Mouse (Mus musculus) intestine, postnatal 0 days (tissue): Measurements from ENCODE around the gene Kat14. TPM values are rescaled to one million over a fixed set of nuclear protein-coding genes. Genes with fewer than 3 reads are reported as not detected.
A peak's percentile ranks its signal among the peaks of the same experiment; 100 is the strongest.

Experiments
- ATAC-seq: fragments of 200-750 bp; cut with Nextera tagmentation; 2 replicates; pipeline ENCODE4 v1.8.0; 2017; ENCODE audit warnings: mild to moderate bottlenecking, moderate TSS enrichment, moderate library complexity
- H3K27ac ChIP-seq: fragments of 300-500 bp; sonication (generic); 2 replicates; pipeline ENCODE4 v1.5.1; 2014; ENCODE audit warnings: mild to moderate bottlenecking, low read depth, low read length, moderate library complexity
- H3K27me3 ChIP-seq: fragments of 300-500 bp; sonication (generic); replicated peaks from 2 replicates; pipeline ENCODE4 v1.6.1; 2014; ENCODE audit warnings: low read length, mixed read lengths; ENCODE audit not compliant: control insufficient read depth, insufficient read depth
- H3K36me3 ChIP-seq: fragments of 300-500 bp; sonication (generic); 2 replicates; pipeline ENCODE4 v1.6.1; 2014; ENCODE audit warnings: mild to moderate bottlenecking, moderate library complexity; ENCODE audit not compliant: control insufficient read depth, insufficient read depth
- H3K4me1 ChIP-seq: fragments of 300-500 bp; sonication (generic); replicated peaks from 2 replicates; pipeline ENCODE4 v1.6.1; 2014; ENCODE audit warnings: antibody characterized with exemption, low read length, mixed read lengths; ENCODE audit not compliant: control insufficient read depth, insufficient read depth
- H3K4me2 ChIP-seq: fragments of 300-500 bp; sonication (generic); replicated peaks from 2 replicates; pipeline ENCODE4 v1.6.1; 2014; ENCODE audit warnings: low read depth, mild to moderate bottlenecking, moderate library complexity
- H3K4me3 ChIP-seq: fragments of 300-500 bp; sonication (generic); 2 replicates; pipeline ENCODE4 v1.5.1; 2014; ENCODE audit warnings: low read depth, low read length
- H3K9ac ChIP-seq: fragments of 300-500 bp; sonication (generic); 2 replicates; pipeline ENCODE4 v1.6.1; 2014; ENCODE audit warnings: mild to moderate bottlenecking, low read depth, low read length
- H3K9me3 ChIP-seq: fragments of 300-500 bp; sonication (generic); 2 replicates; pipeline ENCODE4 v1.6.1; 2016; ENCODE audit warnings: mixed run types; ENCODE audit not compliant: control insufficient read depth
- CTCF ChIP-seq: sonication (generic); IDR thresholded peaks from 2 replicates; pipeline ENCODE4 v1.5.1; 2016; ENCODE audit warnings: low read depth, mild to moderate bottlenecking, control low read depth, antibody characterized with exemption, moderate library complexity
- WGBS: fragments of 180-500 bp; shearing (Covaris S2); extraction: QIAGEN DNeasy Blood & Tissue Kit; methylation state at CpG from one replicate; pipeline ENCODE4 v1.1.7; 2014; 5-methylcytosine and 5-hydroxymethylcytosine counted together
- polyA plus RNA-seq: library from polyadenylated mRNA; unstranded; fragments of >200 nt; fragmentation: Nextera tagmentation; extraction: Ambion mirVana; gene quantifications from 2 replicates; pipeline ENCODE4 v1.2.1, GENCODE M21; 2015

Kat14 gene
- polyA plus RNA-seq, 1 experiment from 2014 or later: 34.9 TPM

DNA sequence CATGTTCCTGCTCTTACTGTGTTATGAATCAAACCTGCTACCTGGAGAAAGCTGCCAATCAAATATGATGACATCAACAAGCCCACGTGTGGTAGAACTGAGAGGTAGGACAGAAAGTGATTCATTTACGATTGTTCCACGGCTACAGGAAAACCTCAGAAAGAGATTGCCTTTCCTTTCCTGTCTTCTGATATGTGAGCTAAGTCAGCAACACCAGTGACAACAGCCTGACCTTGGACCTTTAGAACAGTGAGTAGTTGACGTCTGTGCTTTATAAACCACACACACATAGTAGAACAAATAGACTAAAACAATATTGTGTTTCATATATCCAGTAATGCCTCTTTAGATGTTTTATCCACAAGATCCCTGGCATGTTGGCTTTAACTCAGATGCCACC lies 25.6 kb upstream of the Kat14 start:
- WGBS: 25% methylated on average over 4 of the region's 4 CpGs
- H3K4me1 ChIP-seq: no peaks in the 10 kb centered on the region
- peak; percentile 89 for ATAC-seq
- H3K36me3 ChIP-seq: no peaks in the 10 kb centered on the region
- no peak overlapping the region for H3K4me3 ChIP-seq
- no peak for TF ChIP-seq CTCF
- no peaks in the 10 kb centered on the region for H3K27me3 ChIP-seq
- no peak overlapping the region for H3K9ac ChIP-seq
- no peak overlapping the region for H3K4me2 ChIP-seq
- no peaks in the 10 kb centered on the region for H3K9me3 ChIP-seq
- 0 out of 2 replicates have a peak overlapping the region, but pooled peaks have one; percentile 35 for H3K27ac ChIP-seq

DNA sequence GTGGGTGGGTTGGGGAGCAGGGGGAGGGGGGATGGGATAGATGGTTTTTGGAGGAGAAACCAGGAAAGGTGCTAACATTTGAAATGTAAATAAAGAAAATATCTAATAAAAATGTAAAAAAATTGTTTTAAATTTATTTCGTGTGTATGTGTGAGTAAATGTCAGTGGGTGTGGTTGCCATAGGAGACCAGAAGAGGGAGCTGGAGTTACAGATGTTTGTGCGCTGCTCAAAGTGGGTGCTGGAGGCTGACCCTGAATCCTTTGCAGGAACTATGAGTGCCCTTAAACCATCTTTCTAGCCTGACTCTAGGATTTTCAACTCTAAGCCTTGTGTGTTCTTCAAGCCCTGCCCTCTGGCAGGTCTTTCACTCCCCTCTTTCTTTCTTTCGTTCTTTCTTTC lies 20.3 kb upstream of the Kat14 start:
- 76% methylated on average over 3 of the region's 3 CpGs for WGBS
- H3K4me1 ChIP-seq: no peaks in the 10 kb centered on the region

DNA sequence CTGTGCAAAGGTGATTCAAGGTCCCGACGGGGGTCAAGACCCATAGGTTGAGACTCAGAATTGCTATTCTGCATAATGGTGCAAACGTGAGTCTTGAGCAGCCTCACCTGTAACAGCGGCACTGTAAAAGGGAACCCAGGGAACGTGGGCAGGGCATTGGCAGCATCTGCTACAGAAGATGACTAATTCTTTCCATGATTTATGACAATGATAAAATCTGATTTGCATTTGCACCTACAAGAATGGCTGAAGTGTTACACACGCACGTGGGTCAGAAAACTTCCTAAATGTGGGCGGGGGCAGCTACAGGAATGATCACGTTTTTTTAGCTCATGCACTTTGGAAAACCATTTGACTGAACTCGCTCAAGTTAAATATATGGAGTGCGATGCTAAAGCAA lies 15.9 kb upstream of the Kat14 start:
- H3K9ac ChIP-seq: no peak overlapping the region
- ATAC-seq: no peak
- no peaks in the 10 kb centered on the region for H3K27me3 ChIP-seq
- H3K4me3 ChIP-seq: no peak overlapping the region
- no peak overlapping the region for H3K27ac ChIP-seq
- H3K4me2 ChIP-seq: no peak overlapping the region
- no peak for TF ChIP-seq CTCF
- H3K36me3 ChIP-seq: no peaks in the 10 kb centered on the region
- H3K4me1 ChIP-seq: no peaks in the 10 kb centered on the region
- no peaks in the 10 kb centered on the region for H3K9me3 ChIP-seq
- WGBS: 76% methylated on average over 11 of the region's 11 CpGs

More for the DNA sequence above, 20.3 kb upstream of the Kat14 start:
- H3K36me3 ChIP-seq: no peaks in the 10 kb centered on the region
- no peak overlapping the region for H3K9ac ChIP-seq
- H3K9me3 ChIP-seq: no peaks in the 10 kb centered on the region
- H3K27me3 ChIP-seq: no peaks in the 10 kb centered on the region
- H3K27ac ChIP-seq: no peak overlapping the region
- TF ChIP-seq CTCF: peak; percentile 46
- no peak overlapping the region for H3K4me3 ChIP-seq
- no peak for ATAC-seq
- no peak overlapping the region for H3K4me2 ChIP-seq

DNA sequence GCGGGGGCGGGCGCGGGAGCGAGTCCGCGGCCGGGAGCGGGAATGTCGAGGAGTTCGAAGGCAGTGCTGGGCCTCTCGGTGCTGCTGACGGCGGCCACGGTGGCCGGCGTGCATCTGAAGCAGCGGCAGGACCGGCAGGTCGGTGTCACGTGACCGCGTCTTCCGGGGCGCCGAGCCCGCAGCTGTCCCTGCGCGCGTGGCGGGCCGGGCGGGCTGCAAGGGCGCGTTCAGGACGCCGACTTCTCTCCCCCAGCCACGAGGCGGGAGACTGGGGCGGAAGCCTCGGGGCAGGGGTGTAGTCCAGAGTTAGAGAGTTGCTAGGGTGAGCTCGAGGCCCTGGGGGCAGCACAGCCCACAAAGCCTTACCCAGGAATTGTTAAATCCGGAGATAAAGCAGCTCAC lies 238 bp downstream of the Kat14 start:
- H3K4me3 ChIP-seq: peak overlapping the region; percentile 83
- TF ChIP-seq CTCF: no peak
- WGBS: under 1% methylated on average over 41 of the region's 43 CpGs
- peak; percentile 84 for ATAC-seq
- peaks cover 11% of the 10 kb centered on the region; the same call in 1 of the 2 replicates for H3K36me3 ChIP-seq
- H3K27ac ChIP-seq: peak overlapping the region; percentile 96
- H3K9me3 ChIP-seq: no peaks in the 10 kb centered on the region
- H3K4me1 ChIP-seq: no peaks in the 10 kb centered on the region
- H3K4me2 ChIP-seq: peak overlapping the region; percentile 72
- H3K27me3 ChIP-seq: no peaks in the 10 kb centered on the region
- H3K9ac ChIP-seq: peak overlapping the region; percentile 88

DNA sequence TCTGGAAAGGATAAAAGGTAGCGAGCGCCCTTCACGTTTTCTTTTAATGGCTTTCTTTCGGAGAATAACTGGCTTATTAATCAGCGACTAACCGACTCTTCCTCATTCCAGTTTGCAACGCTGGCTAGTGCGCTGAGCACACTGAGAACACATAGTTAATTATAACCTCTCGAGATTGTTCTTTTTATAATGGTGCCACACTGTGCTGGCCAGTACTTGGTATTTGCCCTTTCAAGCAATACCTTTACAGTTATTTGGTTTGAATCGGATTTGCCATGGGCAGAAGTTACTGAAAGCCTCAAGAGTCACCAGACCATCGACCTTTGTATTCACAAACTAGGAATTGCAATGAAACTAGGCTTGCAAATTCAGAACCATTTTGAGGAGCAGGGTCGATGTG lies 728 bp downstream of the Kat14 start:
- H3K27me3 ChIP-seq: no peaks in the 10 kb centered on the region
- ATAC-seq: peak; percentile 48
- H3K36me3 ChIP-seq: peaks cover 16% of the 10 kb centered on the region; the same call in 1 of the 2 replicates
- peak overlapping the region; percentile 88 for H3K9ac ChIP-seq
- no peak for TF ChIP-seq CTCF
- under 1% methylated on average over 12 of the region's 12 CpGs for WGBS
- no peaks in the 10 kb centered on the region for H3K4me1 ChIP-seq
- H3K4me3 ChIP-seq: peak overlapping the region; percentile 83
- H3K9me3 ChIP-seq: no peaks in the 10 kb centered on the region
- H3K27ac ChIP-seq: peak overlapping the region; percentile 96
- H3K4me2 ChIP-seq: peak overlapping the region; percentile 72

DNA sequence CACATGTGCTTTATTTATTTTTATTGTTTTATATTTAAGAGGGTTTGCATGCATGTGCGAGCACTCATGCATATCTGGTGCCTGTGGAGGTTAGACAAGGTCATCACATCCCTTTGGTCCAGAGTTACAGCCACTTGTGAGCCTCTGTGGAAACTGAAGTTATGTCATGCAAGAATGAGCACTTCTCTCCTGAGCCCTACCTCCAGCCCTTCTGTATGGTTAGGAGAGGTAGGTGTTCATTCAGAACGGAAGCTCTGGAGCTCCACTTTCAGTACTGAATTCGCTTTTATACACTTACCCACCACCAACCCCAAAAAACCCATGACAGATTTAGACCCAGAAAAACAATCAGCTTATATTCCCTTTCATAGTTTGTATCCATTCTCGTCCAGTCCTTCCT lies 2.8 kb downstream of the Kat14 start:
- Histone ChIP-seq H3K4me2 (no peak overlapping the region), H3K9me3 (no peaks in the 10 kb centered on the region), H3K9ac (no peak overlapping the region), H3K27me3 (no peaks in the 10 kb centered on the region), H3K4me3 (no peak overlapping the region), H3K36me3 (peaks cover 36% of the 10 kb centered on the region; the same call in 1 of the 2 replicates), H3K27ac (peak overlapping the region; percentile 29; the same call in 1 of the 2 replicates), H3K4me1 (no peaks in the 10 kb centered on the region)
- WGBS: 89% methylated on average over 4 of the region's 4 CpGs
- no peak for ATAC-seq
- TF ChIP-seq CTCF: no peak

DNA sequence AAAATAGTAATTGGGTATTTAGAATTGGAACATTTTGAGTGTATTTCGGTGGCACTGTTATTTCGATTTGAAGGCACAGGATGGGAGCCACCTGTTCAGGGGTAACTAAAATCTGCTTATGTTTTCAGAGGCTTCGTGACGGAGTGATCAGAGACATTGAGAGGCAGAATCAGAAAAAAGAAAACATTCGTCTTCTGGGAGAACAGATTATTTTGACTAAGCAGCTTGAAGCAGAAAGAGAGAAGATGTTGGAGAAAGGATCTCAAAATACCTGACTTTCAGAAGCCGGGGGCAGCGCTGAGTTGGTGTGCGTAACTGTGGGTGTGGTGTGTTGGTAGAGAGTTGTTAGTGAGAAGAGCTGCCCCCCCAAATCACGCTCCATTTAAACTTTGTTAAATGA lies 4.3 kb downstream of the Kat14 start:
- Histone ChIP-seq H3K36me3 (peaks cover 49% of the 10 kb centered on the region), H3K9ac (no peak overlapping the region), H3K9me3 (no peaks in the 10 kb centered on the region), H3K4me1 (no peaks in the 10 kb centered on the region), H3K27me3 (no peaks in the 10 kb centered on the region), H3K27ac (no peak overlapping the region), H3K4me3 (no peak overlapping the region), H3K4me2 (no peak overlapping the region)
- TF ChIP-seq CTCF: no peak
- WGBS: 91% methylated on average over 9 of the region's 9 CpGs
- ATAC-seq: no peak
